Mouse (Mus musculus) embryonic stem cell, embryonic (primary cell): Measurements from ENCODE around the gene Ptprn2.

ENCODE experiments used
- CTCF ChIA-PET, 4 experiments: fragments of 300-600 bp in 2 of 4; fragments of 350-600 bp in 2 of 4; sonication (Branson Sonifier 250); formaldehyde crosslinking; loops; one replicate each; lab custom pipeline; 2022; ENCODE audit warnings: inconsistent platforms in 2 of 4; lab: Charles Lee
- POLR2A ChIA-PET, 4 experiments: fragments of 300-600 bp in 2 of 4; fragments of 350-600 bp in 2 of 4; sonication (Branson Sonifier 250); formaldehyde crosslinking; loops; one replicate each; lab custom pipeline; 2022; ENCODE audit warnings: antibody characterized with exemption in 4 of 4, inconsistent platforms in 1 of 4; lab: Charles Lee

The Ptprn2 gene

GRCm38 (mm10) chr12:117270199-117270598 is 784.7 kb downstream of the Ptprn2 start:
- ChIA-PET POLR2A (no interaction called here), CTCF (interaction anchor here in 1 of 4 experiments (0.6 to 1.0 kb wide), 2 partner anchors 9 to 12 kb away, joined by 3 read pairs; no protein-coding TSS in a partner anchor)

DNA sequence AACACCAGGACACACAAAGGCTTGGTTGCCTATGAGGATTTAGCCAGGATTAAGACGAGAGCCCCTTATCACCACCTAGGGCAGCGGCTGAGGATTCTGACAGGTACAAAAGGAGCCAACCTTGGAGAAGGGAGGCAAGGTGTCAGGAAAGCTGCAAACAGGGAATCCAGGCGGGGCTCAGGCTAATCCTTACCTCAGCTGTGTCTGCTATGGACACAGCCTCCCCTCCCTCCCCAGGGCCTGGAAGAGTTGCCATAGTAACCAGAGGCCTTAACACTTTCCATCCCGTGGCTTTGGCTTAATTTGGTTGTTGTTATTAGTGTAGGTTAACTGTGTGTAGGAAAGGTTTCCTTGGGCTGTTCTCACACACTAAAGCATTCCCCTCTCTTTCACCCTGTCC is 787.6 kb downstream of the Ptprn2 start:
- CTCF ChIA-PET, result no interaction called here
- POLR2A ChIA-PET, result interaction anchor here in 1 of 4 experiments (1.4 kb wide), 1 partner anchor 12 kb away, joined by 5 read pairs; no protein-coding TSS in a partner anchor

DNA sequence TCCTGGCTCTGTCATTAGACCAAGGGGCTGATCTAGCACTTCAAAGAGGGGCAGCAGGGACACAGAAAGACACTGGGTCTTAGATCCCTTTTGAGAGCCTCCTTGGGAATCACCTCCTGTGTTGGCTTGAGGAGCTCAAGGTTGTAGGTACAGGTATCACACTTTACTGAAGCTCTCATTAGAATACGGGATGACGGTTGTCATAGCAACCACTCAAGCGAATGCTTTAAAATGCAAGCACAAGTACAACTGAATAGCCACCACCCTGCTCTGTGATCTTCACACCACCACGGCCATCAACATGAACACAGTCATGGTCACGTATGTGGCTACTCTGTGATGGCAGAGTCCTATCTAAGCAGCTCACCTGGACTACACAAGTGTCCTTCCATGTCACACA is 789.1 kb downstream of the Ptprn2 start:
- CTCF ChIA-PET, result no interaction called here

GRCm38 (mm10) chr12:117280790-117281189 is 795.3 kb downstream of the Ptprn2 start:
- CTCF ChIA-PET, result no interaction called here
- POLR2A ChIA-PET, result no interaction called here

More for the DNA sequence above, 789.1 kb downstream of the Ptprn2 start:
- POLR2A ChIA-PET, result no interaction called here

- POLR2A ChIA-PET, result no interaction called here
- CTCF ChIA-PET, result no interaction called here
Measured at GRCm38 (mm10) chr12:117282659-117283058, 797.1 kb downstream of the Ptprn2 start.

DNA sequence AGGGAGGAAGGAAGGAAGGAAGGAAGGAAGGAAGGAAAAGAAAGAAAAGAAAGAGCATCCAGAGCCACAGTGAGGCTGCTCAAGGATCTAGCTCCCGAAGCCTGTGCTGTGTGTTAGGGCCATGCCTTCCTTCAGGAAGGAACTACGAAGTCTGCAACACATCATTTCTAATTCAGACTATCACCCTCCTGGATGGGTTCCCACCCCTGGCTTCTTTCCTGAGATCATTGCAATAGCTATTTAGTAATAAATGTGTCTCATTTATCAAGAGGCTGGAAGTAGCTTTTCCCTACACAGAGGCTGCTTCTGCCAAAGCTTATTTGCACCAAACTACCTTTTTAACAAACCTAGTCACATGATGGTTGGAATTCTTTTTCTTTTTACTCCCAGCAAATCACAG is 801.9 kb downstream of the Ptprn2 start:
- POLR2A ChIA-PET, result interaction anchor here in 2 of 4 experiments (0.7 to 1.0 kb wide), 2 partner anchors 16 to 43 kb away, joined by 3 read pairs; no protein-coding TSS in a partner anchor
- CTCF ChIA-PET, result no interaction called here

DNA sequence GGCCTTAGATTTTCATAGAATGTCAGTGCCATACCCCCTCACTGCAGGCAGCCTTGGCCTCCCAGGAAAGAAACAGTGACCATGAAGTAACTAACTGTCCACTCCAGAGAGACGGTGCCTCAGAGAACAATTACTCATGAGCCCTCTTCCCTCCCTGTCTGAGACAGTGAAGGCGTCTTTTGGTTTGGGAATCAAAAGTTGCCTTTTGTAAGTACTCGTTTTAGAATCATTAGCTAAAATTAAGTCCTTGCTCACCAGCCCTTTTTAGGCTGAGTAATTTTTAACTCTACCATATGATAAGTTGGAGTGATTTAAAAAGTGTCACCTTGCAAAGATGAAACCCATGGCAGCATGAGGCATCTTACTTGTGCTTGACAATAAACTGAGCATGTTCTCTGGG is 806.4 kb downstream of the Ptprn2 start:
- ChIA-PET POLR2A (no interaction called here), CTCF (interaction anchor here in 1 of 4 experiments (0.6 kb wide), 1 partner anchor 31 kb away, joined by 11 read pairs; no protein-coding TSS in a partner anchor)

DNA sequence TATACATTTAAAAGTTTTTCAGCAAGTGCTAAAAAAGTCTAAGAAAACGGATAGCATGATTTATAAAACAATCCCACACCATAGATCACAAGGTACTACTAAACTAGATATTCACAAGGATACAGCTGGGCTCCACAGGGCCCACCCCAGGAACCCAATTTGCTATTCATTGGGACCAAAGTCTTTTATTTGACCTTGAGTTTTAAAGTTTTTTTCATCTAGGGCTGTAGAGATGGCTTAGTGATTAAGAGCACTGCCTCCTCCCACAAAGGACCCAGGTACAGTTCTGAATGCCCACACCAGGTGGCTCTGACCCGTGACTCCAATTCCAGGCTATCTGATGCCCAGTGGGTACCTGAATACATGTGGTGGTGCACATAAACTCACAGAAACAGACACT is 811.3 kb downstream of the Ptprn2 start:
- ChIA-PET CTCF (no interaction called here), POLR2A (interaction anchor here in 1 of 4 experiments (0.9 kb wide), 2 partner anchors 12 to 36 kb away, joined by 3 read pairs; no protein-coding TSS in a partner anchor)

DNA sequence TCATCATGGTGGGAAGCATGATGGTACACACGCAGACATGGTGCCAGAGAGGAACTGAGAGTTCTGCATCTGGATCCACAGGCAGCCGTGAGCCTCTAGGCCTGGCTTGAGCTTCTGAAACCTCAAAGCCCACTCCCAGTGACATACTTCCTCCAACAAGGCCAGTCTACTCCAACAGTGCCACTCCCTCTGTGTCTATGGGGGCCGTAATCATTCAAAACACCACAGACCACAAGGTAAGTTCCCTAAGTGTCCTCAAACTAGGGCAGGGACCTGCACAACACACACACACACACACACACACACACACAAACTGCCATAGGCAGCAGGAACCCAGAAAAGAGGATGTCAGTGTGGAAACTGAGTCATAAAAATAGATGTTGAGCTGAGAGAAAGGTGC is 813.6 kb downstream of the Ptprn2 start:
- CTCF ChIA-PET, result no interaction called here
- POLR2A ChIA-PET, result no interaction called here

DNA sequence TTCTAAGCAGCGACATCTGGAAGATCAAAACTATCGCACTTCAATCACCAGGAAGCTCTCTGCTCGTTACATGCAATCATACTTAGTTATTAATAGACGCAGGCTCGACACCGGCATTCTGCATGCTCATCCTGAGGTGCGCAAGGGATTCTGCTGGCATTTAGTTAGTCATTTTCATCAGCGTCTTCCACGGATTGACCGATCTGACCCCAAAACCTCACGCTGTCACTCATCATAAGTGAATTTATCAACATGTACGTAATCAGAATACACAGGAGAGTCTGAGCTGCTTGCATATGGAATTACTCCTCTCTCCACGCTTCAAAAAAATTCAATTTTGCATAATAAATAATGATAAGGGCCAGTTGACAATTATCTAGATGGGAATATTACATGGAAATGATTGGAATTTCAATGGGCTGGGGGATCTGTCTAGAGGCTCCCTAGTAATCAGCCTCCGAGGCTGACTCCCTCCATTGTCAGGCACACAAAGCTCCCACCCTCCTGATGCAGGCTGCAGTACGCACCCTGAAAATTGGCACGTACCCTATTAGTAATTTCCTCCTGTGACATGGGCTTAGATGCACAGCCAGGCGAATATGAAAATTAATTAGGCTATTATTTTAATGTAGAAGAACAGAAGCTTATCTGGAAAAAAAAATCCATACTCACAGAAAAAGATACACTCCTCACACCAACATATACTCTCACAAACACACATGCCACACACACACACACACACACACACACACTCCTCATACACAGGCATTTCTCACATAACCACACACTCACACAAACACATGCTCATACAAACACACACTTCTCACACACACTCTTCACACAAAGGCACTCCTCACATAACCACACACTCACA is 819.5 kb downstream of the Ptprn2 start:
- CTCF ChIA-PET, result no interaction called here
- POLR2A ChIA-PET, result interaction anchor here in 2 of 4 experiments (0.6 kb wide), 2 partner anchors 156 to 243 kb away, joined by 4 read pairs; no protein-coding TSS in a partner anchor

DNA sequence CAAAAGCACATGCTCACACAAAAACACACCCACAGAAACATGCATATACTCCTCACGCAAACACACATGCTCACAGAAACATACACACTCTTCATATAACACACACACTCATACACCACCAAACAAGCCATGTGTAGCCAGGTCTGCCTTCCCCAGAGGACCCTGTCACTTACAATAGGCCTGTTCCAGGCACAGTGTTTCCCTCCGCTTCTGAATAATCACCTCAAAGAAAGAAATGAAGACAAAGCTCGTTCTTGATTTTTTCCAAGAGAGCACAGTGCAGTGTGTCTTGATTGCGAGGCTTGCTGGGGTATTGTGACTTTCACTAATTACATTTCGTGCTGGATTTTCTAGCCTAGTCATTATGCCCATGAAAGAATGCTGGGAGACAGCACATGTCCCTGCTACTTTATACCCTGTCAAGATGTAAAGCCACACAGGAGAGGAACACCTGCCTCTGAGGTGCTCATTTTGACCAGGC is 820.1 kb downstream of the Ptprn2 start:
- ChIA-PET POLR2A (interaction anchor here in 1 of 4 experiments (0.6 kb wide), 1 partner anchor 156 kb away, joined by 4 read pairs; no protein-coding TSS in a partner anchor), CTCF (no interaction called here)

DNA sequence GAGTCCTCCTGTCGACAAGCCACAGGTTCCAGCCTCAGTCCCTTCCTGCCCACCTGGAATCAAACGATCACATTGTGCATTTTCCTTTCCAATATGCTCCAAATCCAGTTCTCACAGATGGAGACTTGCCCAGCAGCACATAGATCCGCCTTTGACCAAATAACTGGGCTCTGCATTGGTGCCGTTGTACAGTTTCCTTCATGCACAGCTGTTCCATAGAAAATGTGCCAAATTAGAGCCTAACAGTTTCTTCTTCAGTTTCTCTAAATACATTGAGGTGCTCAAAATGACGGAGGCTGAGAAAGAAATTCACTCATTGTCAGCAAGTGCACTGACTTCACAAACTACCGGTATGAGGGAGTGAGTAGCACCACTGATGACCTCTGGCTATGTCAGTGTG is 826.6 kb downstream of the Ptprn2 start:
- CTCF ChIA-PET, result no interaction called here
- POLR2A ChIA-PET, result no interaction called here

DNA sequence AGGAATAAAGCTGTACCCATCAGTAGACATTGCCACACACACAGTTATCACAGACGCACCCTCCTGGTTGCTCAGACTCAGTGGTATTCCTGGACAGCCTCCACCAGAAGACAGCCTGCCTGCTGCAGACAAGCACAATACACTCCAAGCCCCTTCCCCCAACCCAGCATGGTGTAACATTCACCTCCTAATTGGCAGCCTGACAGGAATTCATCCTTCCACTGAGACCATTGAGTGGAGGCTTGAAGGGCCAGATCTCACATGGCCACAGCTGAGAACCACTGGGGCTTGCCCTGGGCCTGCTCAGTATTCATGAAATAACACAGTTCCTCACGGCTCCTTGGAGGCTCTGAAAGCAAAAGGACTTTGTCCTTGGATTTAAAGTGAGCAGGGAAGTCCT is 829.5 kb downstream of the Ptprn2 start:
- CTCF ChIA-PET, result no interaction called here
- POLR2A ChIA-PET, result no interaction called here

DNA sequence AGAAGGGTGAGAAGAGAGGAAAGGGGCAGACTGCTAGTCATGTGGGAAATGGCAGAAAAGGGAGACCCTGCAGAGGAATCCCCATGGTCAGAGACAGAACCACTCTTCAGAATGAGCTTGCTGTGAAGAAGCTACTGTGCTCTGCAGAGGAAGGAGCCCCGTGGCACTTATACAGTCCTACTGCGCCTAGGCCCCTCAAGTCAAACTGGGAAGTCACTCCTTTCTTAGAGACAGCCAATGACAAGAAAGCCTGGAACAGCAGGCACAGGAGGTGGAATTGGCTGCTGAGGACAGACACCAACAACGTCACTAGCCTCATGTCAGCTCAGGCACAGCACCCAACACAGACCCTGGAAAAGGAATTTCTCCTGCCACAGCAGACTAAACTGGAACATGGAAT is 830.1 kb downstream of the Ptprn2 start:
- ChIA-PET POLR2A (no interaction called here), CTCF (no interaction called here)

DNA sequence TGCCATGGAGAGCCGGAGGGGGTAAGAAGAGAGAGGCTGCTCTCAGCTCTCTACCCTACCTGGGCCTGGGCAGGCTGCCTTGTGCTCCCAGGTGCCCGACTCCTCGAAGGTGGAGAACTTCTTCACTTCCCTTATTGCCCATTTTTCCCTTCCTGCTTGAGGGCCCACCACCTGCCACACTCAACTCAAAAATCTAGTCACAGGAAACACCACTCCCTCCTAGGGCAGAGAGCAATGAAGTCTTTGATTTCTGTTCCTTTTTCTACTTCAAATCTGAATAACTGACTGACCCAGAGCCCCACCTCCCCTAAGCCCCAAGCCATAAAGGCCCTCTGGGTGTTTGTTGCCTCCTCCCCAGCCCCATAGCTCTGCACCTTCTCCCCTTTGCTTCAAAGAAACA is 832.7 kb downstream of the Ptprn2 start:
- POLR2A ChIA-PET, result no interaction called here

DNA sequence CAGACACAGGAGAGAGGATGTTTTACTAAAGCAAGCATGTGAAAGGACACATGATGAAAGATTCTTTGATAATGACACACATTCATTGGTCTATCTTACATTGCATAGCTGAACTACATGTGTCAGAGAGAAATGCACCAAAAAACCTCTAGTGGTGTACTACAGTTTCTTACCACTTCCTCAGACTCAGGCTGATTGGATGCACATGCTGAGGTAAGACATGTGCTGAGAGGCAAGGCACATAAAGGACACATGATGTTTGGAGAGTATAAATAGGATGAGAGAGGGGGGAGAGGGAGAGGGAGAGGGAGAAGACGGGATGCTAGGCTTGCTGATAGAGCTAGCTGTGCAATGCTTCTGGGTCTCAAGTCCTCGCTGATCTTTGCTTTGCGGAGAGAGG is 837.5 kb downstream of the Ptprn2 start:
- ChIA-PET CTCF (no interaction called here), POLR2A (no interaction called here)

More for the DNA sequence above, 832.7 kb downstream of the Ptprn2 start:
- CTCF ChIA-PET, result interaction anchor here in 3 of 4 experiments (0.5 to 1.4 kb wide), 8 partner anchors 57 to 1350 kb away, joined by 3 to 11 read pairs (median 3); no protein-coding TSS in a partner anchor
